Mouse (Mus musculus): ENCODE measurements around the gene Pelo. TPM values are rescaled to one million over a fixed set of nuclear protein-coding genes. Genes with fewer than 3 reads are reported as not detected.

The Pelo gene
- total RNA-seq, 2 experiments from 2014 or later: 4.7 to 23.9 TPM

GRCm38 (mm10) chr13:115052568-115052967 is 37.4 kb downstream of the Pelo start:
- ATAC-seq (replicated peaks; ENCODE audit: low FRiP score, low TSS enrichment, poor library complexity, severe bottlenecking): no peak

DNA sequence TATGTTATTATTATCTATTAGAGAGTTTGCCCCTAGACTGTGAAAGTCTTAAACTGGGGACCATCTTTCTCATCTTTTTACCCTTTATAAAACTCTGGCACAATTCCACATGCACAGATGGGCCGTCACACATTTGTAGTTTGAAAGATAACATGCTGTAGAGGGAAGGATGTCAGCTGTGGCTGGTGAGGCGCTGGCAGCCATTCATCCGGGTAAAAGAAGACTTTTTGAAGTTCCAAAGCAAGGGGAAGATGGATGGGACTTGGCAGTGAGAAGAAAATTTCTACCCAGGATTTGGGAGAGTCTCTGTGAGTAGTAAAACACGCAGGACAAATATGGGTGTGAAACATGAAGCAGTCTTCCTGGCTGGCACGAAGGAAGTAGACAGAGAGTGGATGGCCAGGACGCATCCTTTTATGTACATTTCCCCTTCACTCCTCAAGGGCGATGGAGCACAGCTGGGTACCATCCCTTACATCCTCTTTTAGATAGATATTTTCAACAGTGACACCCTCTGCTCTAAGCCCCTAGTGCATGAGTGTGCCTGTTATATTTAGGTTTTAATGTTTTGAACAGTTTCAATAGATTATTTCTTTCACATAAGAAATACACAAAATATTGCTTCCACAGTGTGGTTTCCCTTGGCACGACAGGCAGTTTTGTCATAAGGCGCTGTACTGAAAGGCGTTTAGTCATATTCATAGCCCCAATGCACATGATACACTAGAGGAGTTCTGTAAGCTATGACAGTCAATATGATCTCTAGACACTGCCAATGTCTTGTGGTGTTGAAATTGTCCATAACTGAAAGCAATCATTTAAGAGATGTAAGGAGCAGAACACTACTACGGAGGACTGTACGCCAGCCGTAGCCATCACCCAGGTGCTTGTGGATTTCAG is 39.1 kb downstream of the Pelo start:
- ATAC-seq (replicated peaks; ENCODE audit: low FRiP score, low TSS enrichment, poor library complexity, severe bottlenecking): no peak

GRCm38 (mm10) chr13:115042652-115043051 is 47.3 kb downstream of the Pelo start:
- ATAC-seq (replicated peaks; ENCODE audit: low FRiP score, low TSS enrichment, poor library complexity, severe bottlenecking): no peak

Other genes starting within 250 kb of the Pelo start
- gene Itga2, start 158.1 kb downstream of the Pelo start, total RNA-seq (2014; fragmentation: Nextera tagmentation): 0.39 and 0.72 TPM in 2 replicates
- 0.61 and 1.3 TPM in 2 replicates for gene Itga2, start 158.1 kb downstream of the Pelo start, total RNA-seq (2017)
- 7.8 and 12.5 TPM in 2 replicates for gene Gm49395, start 11.7 kb upstream of the Pelo start, total RNA-seq (2014; fragmentation: Nextera tagmentation)
- gene Gm49395, start 11.7 kb upstream of the Pelo start, total RNA-seq (2017): not detected in 2 replicates
- gene Itga1, start 11.8 kb upstream of the Pelo start, total RNA-seq (2014; fragmentation: Nextera tagmentation): 0.12 TPM in 1 of 2 replicates, not detected in the other
- gene Itga1, start 11.8 kb upstream of the Pelo start, total RNA-seq (2017): 0.23 TPM in 1 of 2 replicates, not detected in the other